Mouse (Mus musculus): Measurements from ENCODE around the gene Ddb2. TPM values are rescaled to one million over a fixed set of nuclear protein-coding genes. Genes with fewer than 3 reads are reported as not detected.

Ddb2 gene
- polyA plus RNA-seq, 1 experiment = 2.0 TPM

- peak overlapping the region; percentile 42 for H3K4me3 ChIP-seq
- TF ChIP-seq E2F4 (IDR thresholded peaks at IDR 0.05; ENCODE audit: insufficient read depth) (no peak), SRF (IDR thresholded peaks at IDR 0.05; ENCODE audit: control insufficient read depth, insufficient read length, low read depth) (no peak), MYOG (IDR thresholded peaks at IDR 0.05; ENCODE audit: control insufficient read depth in 1 of 3, insufficient read depth in 1 of 3, insufficient read length in 2 of 3, low read depth in 2 of 3) (no peak), REST (IDR thresholded peaks at IDR 0.05; ENCODE audit: insufficient read depth, insufficient read length) (no peak), TCF12 (IDR thresholded peaks at IDR 0.05; ENCODE audit: insufficient read depth, poor library complexity, severe bottlenecking) (no peak), MYOD1 (IDR thresholded peaks at IDR 0.05; ENCODE audit: control insufficient read depth in 1 of 3, insufficient read length in 2 of 3, low read depth in 2 of 3) (no peak), POLR2AphosphoS2 (IDR thresholded peaks at IDR 0.05; ENCODE audit: insufficient read length, low read depth) (no peak), TCF3 (IDR thresholded peaks at IDR 0.05; ENCODE audit: insufficient read length, low read depth) (no peak), CEBPB (IDR thresholded peaks at IDR 0.05; ENCODE audit: insufficient read depth, poor library complexity, severe bottlenecking) (no peak), MAX (IDR thresholded peaks at IDR 0.05; ENCODE audit: low read depth) (no peak), USF1 (IDR thresholded peaks at IDR 0.05; ENCODE audit: low read depth) (no peak), POLR2A (IDR thresholded peaks at IDR 0.05; ENCODE audit: insufficient read length, low read depth) (no peak)
- H3ac ChIP-seq (ENCODE audit: control insufficient read depth, insufficient read length) = peak overlapping the region; percentile 28
- peak overlapping the region; percentile 95 for H3K4me2 ChIP-seq (ENCODE audit: low read depth)
- no peaks in the 10 kb centered on the region for H3K27me3 ChIP-seq (ENCODE audit: control insufficient read depth, insufficient read depth, insufficient read length)
- H3K79me2 ChIP-seq (ENCODE audit: control insufficient read depth, insufficient read depth) = peaks cover 6% of the 10 kb centered on the region
- H3K36me3 ChIP-seq (ENCODE audit: control insufficient read depth, insufficient read depth) = no peaks in the 10 kb centered on the region
Measured at GRCm38 (mm10) chr2:91182016-91182404, 54.8 kb downstream of the Ddb2 start.

DNA sequence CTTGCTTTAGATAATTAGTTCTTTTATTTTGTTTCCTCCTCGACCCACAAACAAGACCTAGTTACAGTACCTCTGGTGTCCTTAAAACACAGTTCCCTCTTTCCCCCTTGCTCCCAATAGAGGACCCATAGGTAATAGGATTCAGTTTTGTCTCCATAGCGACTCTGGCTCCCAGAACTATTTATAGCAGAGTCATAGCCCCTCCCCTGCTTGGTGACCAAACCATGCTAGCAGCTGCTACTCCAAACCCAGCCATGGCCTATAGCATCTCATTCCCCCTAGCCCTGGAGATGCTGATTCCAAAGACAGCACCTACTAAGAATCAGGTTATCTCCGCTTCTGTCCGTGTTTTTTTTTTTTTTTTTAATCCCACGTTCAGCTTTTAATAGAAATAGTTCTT is 56.1 kb downstream of the Ddb2 start:
- peaks cover 6% of the 10 kb centered on the region for H3K79me2 ChIP-seq (ENCODE audit: control insufficient read depth, insufficient read depth)
- H3K27me3 ChIP-seq (ENCODE audit: control insufficient read depth, insufficient read depth, insufficient read length) = no peaks in the 10 kb centered on the region
- no peak overlapping the region for H3K4me2 ChIP-seq (ENCODE audit: low read depth)
- H3K4me3 ChIP-seq = no peak overlapping the region
- no peak overlapping the region for H3ac ChIP-seq (ENCODE audit: control insufficient read depth, insufficient read length)
- H3K36me3 ChIP-seq (ENCODE audit: control insufficient read depth, insufficient read depth) = no peaks in the 10 kb centered on the region
- peak in 1 of 3 experiments; percentile 23 for TF ChIP-seq MYOG (IDR thresholded peaks at IDR 0.05; ENCODE audit: control insufficient read depth in 1 of 3, insufficient read depth in 1 of 3, insufficient read length in 2 of 3, low read depth in 2 of 3)
- TF ChIP-seq MYOD1 (IDR thresholded peaks at IDR 0.05; ENCODE audit: control insufficient read depth in 1 of 3, insufficient read length in 2 of 3, low read depth in 2 of 3) = peak in 1 of 3 experiments; percentile 32
- TF ChIP-seq REST (IDR thresholded peaks at IDR 0.05; ENCODE audit: insufficient read depth, insufficient read length) = no peak
- no peak for TF ChIP-seq TCF12 (IDR thresholded peaks at IDR 0.05; ENCODE audit: insufficient read depth, poor library complexity, severe bottlenecking)

DNA sequence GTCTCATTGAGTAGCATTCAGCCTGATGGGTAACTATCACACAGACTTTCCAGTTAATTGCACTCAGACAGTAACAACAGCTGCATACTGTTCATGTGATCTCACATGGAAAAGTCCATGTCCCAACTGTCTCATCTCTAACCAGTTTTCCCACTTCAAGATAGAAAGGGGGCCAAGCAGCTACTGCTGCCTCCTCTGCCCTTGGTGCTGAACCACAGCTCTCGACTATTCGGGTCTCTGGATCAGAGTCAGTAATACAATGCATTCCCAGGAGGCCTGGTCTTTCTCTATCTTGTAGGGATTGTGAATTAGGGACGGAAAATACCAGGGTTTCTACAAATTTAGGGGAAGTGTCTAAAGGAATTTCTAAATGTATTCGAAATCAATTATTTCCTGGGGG is 57.0 kb downstream of the Ddb2 start:
- H3K79me2 ChIP-seq (ENCODE audit: control insufficient read depth, insufficient read depth) = peaks cover 6% of the 10 kb centered on the region
- no peak overlapping the region for H3K4me2 ChIP-seq (ENCODE audit: low read depth)
- H3ac ChIP-seq (ENCODE audit: control insufficient read depth, insufficient read length) = no peak overlapping the region
- TF ChIP-seq USF1 (IDR thresholded peaks at IDR 0.05; ENCODE audit: low read depth) (no peak), TCF3 (IDR thresholded peaks at IDR 0.05; ENCODE audit: insufficient read length, low read depth) (no peak), MAX (IDR thresholded peaks at IDR 0.05; ENCODE audit: low read depth) (no peak), REST (IDR thresholded peaks at IDR 0.05; ENCODE audit: insufficient read depth, insufficient read length) (peak; percentile 71), MYOG (IDR thresholded peaks at IDR 0.05; ENCODE audit: control insufficient read depth in 1 of 3, insufficient read depth in 1 of 3, insufficient read length in 2 of 3, low read depth in 2 of 3) (peak in 1 of 3 experiments; percentile 3), POLR2AphosphoS2 (IDR thresholded peaks at IDR 0.05; ENCODE audit: insufficient read length, low read depth) (no peak), CEBPB (IDR thresholded peaks at IDR 0.05; ENCODE audit: insufficient read depth, poor library complexity, severe bottlenecking) (no peak), POLR2A (IDR thresholded peaks at IDR 0.05; ENCODE audit: insufficient read length, low read depth) (no peak), SRF (IDR thresholded peaks at IDR 0.05; ENCODE audit: control insufficient read depth, insufficient read length, low read depth) (no peak), E2F4 (IDR thresholded peaks at IDR 0.05; ENCODE audit: insufficient read depth) (no peak), TCF12 (IDR thresholded peaks at IDR 0.05; ENCODE audit: insufficient read depth, poor library complexity, severe bottlenecking) (no peak), MYOD1 (IDR thresholded peaks at IDR 0.05; ENCODE audit: control insufficient read depth in 1 of 3, insufficient read length in 2 of 3, low read depth in 2 of 3) (peak in 2 of 3 experiments; percentile 9 to 10)
- H3K27me3 ChIP-seq (ENCODE audit: control insufficient read depth, insufficient read depth, insufficient read length) = no peaks in the 10 kb centered on the region
- H3K36me3 ChIP-seq (ENCODE audit: control insufficient read depth, insufficient read depth) = no peaks in the 10 kb centered on the region
- H3K4me3 ChIP-seq = no peak overlapping the region

DNA sequence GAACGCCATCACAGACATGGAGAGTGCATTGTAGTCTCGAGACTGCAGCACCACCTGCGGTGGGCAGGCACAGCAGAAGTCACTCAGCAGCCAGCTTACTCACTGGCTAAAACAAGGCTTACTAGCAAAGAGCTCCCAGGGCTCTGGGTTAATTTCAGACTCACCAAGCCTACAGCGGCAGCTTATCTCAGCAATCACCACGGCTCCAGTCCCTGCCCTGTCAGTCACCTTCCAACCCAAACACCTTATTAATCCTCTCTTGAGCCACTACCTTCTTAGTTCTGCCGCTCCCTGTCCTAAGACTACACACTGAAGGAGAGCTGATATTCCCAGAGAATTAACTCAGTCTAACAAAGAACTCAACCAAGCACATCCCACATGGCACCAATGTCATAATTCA is 60.5 kb downstream of the Ddb2 start:
- Histone ChIP-seq H3K27me3 (ENCODE audit: control insufficient read depth, insufficient read depth, insufficient read length) (no peaks in the 10 kb centered on the region), H3K36me3 (ENCODE audit: control insufficient read depth, insufficient read depth) (no peaks in the 10 kb centered on the region), H3K79me2 (ENCODE audit: control insufficient read depth, insufficient read depth) (no peaks in the 10 kb centered on the region), H3ac (ENCODE audit: control insufficient read depth, insufficient read length) (no peak overlapping the region), H3K4me3 (no peak overlapping the region), H3K4me2 (ENCODE audit: low read depth) (no peak overlapping the region)
- TF ChIP-seq MAX (IDR thresholded peaks at IDR 0.05; ENCODE audit: low read depth) (no peak), TCF3 (IDR thresholded peaks at IDR 0.05; ENCODE audit: insufficient read length, low read depth) (no peak), SRF (IDR thresholded peaks at IDR 0.05; ENCODE audit: control insufficient read depth, insufficient read length, low read depth) (no peak), E2F4 (IDR thresholded peaks at IDR 0.05; ENCODE audit: insufficient read depth) (no peak), POLR2A (IDR thresholded peaks at IDR 0.05; ENCODE audit: insufficient read length, low read depth) (no peak), TCF12 (IDR thresholded peaks at IDR 0.05; ENCODE audit: insufficient read depth, poor library complexity, severe bottlenecking) (no peak)

- Histone ChIP-seq H3K36me3 (ENCODE audit: control insufficient read depth, insufficient read depth) (no peaks in the 10 kb centered on the region), H3K79me2 (ENCODE audit: control insufficient read depth, insufficient read depth) (no peaks in the 10 kb centered on the region), H3K4me2 (ENCODE audit: low read depth) (no peak overlapping the region), H3K27me3 (ENCODE audit: control insufficient read depth, insufficient read depth, insufficient read length) (no peaks in the 10 kb centered on the region), H3K4me3 (no peak overlapping the region), H3ac (ENCODE audit: control insufficient read depth, insufficient read length) (no peak overlapping the region)
- TF ChIP-seq MYOD1 (IDR thresholded peaks at IDR 0.05; ENCODE audit: control insufficient read depth in 1 of 3, insufficient read length in 2 of 3, low read depth in 2 of 3) (no peak), MYOG (IDR thresholded peaks at IDR 0.05; ENCODE audit: control insufficient read depth in 1 of 3, insufficient read depth in 1 of 3, insufficient read length in 2 of 3, low read depth in 2 of 3) (no peak), POLR2AphosphoS2 (IDR thresholded peaks at IDR 0.05; ENCODE audit: insufficient read length, low read depth) (no peak), MAX (IDR thresholded peaks at IDR 0.05; ENCODE audit: low read depth) (no peak), CEBPB (IDR thresholded peaks at IDR 0.05; ENCODE audit: insufficient read depth, poor library complexity, severe bottlenecking) (no peak), POLR2A (IDR thresholded peaks at IDR 0.05; ENCODE audit: insufficient read length, low read depth) (no peak), USF1 (IDR thresholded peaks at IDR 0.05; ENCODE audit: low read depth) (no peak), TCF3 (IDR thresholded peaks at IDR 0.05; ENCODE audit: insufficient read length, low read depth) (no peak), SRF (IDR thresholded peaks at IDR 0.05; ENCODE audit: control insufficient read depth, insufficient read length, low read depth) (no peak), REST (IDR thresholded peaks at IDR 0.05; ENCODE audit: insufficient read depth, insufficient read length) (no peak), E2F4 (IDR thresholded peaks at IDR 0.05; ENCODE audit: insufficient read depth) (no peak), TCF12 (IDR thresholded peaks at IDR 0.05; ENCODE audit: insufficient read depth, poor library complexity, severe bottlenecking) (no peak)
Measured at GRCm38 (mm10) chr2:91175490-91175889, 61.3 kb downstream of the Ddb2 start.
